Mouse (Mus musculus): ENCODE data around the gene Cyp4f16. TPM values are rescaled to one million over a fixed set of nuclear protein-coding genes. Genes with fewer than 3 reads are reported as not detected.
"Not testable (repeated sequence)": the region's sequence is repeated elsewhere in the genome, so short reads cannot be mapped to it uniquely, and the experiment has no call there.

Gene Cyp4f16
- polyA plus RNA-seq, 1 experiment from 2014 or later, result 23.4 TPM

- 86% methylated on average over 9 of the region's 9 CpGs for WGBS
- H3K4me3 ChIP-seq; H3K9me3 ChIP-seq; H3K27ac ChIP-seq; ATAC-seq (ENCODE audit: low FRiP score); H3K9ac ChIP-seq; H3K27me3 ChIP-seq; H3K36me3 ChIP-seq; H3K4me2 ChIP-seq: not testable (repeated sequence)
- H3K4me1 ChIP-seq (replicated peaks), result peaks cover 13% of the 10 kb centered on the region
These were observed 18.0 kb downstream of the Cyp4f16 start for GRCm38 (mm10) chr17:32554368-32554767.

- ATAC-seq (ENCODE audit: low FRiP score); H3K4me2 ChIP-seq; H3K4me1 ChIP-seq (replicated peaks); H3K9ac ChIP-seq; H3K4me3 ChIP-seq; H3K36me3 ChIP-seq; H3K27ac ChIP-seq; H3K27me3 ChIP-seq: not testable (repeated sequence)
- 88% methylated on average over 2 of the region's 2 CpGs for WGBS
- H3K9me3 ChIP-seq, result 0 out of 2 replicates have a peak, but pooled peaks cover 18% of the 10 kb centered on the region
These were observed 26.9 kb downstream of the Cyp4f16 start for GRCm38 (mm10) chr17:32563301-32563700.

DNA sequence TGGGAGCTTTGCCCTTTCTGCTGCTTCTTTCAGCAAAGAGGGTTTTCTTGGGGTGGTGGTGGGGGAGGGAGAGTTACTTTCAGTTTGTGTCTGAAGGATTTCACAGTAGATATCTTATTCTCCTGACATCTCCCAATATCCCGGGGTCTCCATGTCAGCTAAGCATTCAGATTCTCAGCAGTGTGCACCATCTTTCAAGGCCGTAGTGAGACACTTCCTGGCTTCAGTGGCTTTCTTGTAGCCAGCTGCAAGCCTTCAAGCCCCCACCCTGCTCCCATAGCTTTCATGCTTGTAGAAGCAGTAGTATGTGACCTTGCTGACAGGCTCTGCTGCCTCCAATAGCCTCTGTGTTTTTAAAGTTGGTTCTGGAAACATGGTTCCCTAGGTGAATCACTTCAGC, 36.9 kb downstream of the Cyp4f16 start:
- not testable (repeated sequence) for ATAC-seq (ENCODE audit: low FRiP score); H3K9ac ChIP-seq; H3K4me1 ChIP-seq (replicated peaks); H3K27me3 ChIP-seq; H3K36me3 ChIP-seq; H3K9me3 ChIP-seq; H3K27ac ChIP-seq; H3K4me3 ChIP-seq; H3K4me2 ChIP-seq
- 81% methylated on average over 2 of the region's 2 CpGs for WGBS

DNA sequence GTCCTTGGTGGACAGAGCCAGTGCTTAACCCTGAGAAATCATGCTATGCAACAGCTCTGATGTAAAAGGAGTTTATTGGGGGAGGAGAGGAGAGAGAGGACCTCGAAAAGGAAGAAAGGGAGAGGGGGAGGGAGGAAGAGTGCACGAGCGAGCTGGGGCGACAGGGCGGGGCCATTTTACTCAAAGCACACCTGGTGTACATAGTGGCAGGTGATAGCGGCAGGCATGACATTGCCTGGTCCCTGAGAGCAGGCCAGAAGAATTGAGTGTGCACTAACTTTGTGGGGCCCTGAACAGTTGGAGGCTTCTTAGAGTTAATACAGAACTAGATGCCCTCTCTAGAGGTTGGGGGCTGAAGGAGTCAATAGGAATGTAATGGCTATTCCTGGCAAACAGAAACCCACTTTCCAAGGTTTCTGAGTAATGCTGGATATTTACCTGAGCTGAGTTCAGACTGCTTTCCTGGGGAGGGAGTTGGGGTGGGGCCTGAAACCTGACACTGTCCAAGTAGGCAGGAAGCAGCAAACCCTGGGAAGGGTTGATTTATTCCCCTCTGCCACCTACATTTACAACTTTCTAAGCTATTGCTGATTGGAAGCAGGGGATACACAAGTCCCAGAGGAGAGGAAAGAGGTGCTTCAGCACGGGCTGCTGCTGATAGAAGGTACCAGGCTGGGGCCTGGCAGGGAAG, 41.3 kb downstream of the Cyp4f16 start:
- Histone ChIP-seq H3K4me3 (no peak overlapping the region), H3K36me3 (no peaks in the 10 kb centered on the region), H3K27ac (no peak overlapping the region), H3K27me3 (no peaks in the 10 kb centered on the region), H3K9ac (no peak overlapping the region), H3K9me3 (no peaks in the 10 kb centered on the region), H3K4me1 (replicated peaks) (no peaks in the 10 kb centered on the region), H3K4me2 (no peak overlapping the region)
- no peak for ATAC-seq (ENCODE audit: low FRiP score)
- 64% methylated on average over 7 of the region's 7 CpGs for WGBS

- Histone ChIP-seq H3K4me1 (replicated peaks) (no peaks in the 10 kb centered on the region), H3K9ac (no peak overlapping the region), H3K4me3 (no peak overlapping the region), H3K9me3 (no peaks in the 10 kb centered on the region; the same call in 1 of the 2 replicates), H3K27me3 (no peaks in the 10 kb centered on the region), H3K4me2 (no peak overlapping the region), H3K27ac (no peak overlapping the region), H3K36me3 (no peaks in the 10 kb centered on the region)
- ATAC-seq (ENCODE audit: low FRiP score), result no peak
- WGBS, result 90% methylated on average over 18 of the region's 18 CpGs
These were observed 60.1 kb downstream of the Cyp4f16 start for GRCm38 (mm10) chr17:32596494-32596893.

Other genes starting within 250 kb of the Cyp4f16 start
- 109 TPM in 2 replicates for gene Akap8, start 215.3 kb upstream of the Cyp4f16 start, polyA plus RNA-seq (2015; fragmentation: Nextera tagmentation; extraction: Ambion mirVana)
- 148 and 156 TPM in 2 replicates for gene Akap8l, start 186.0 kb upstream of the Cyp4f16 start, polyA plus RNA-seq (2015; fragmentation: Nextera tagmentation; extraction: Ambion mirVana)
- gene Wiz, start 147.1 kb upstream of the Cyp4f16 start, polyA plus RNA-seq (2015; fragmentation: Nextera tagmentation; extraction: Ambion mirVana), result 35.3 and 35.9 TPM in 2 replicates
- 0.62 and 0.83 TPM in 2 replicates for gene Rasal3, start 133.0 kb upstream of the Cyp4f16 start, polyA plus RNA-seq (2015; fragmentation: Nextera tagmentation; extraction: Ambion mirVana)
- gene Pglyrp2, start 112.4 kb upstream of the Cyp4f16 start, polyA plus RNA-seq (2015; fragmentation: Nextera tagmentation; extraction: Ambion mirVana), result 0.12 TPM in 1 of 2 replicates, not detected in the other
- gene Cyp4f39, start 83.8 kb upstream of the Cyp4f16 start, polyA plus RNA-seq (2015; fragmentation: Nextera tagmentation; extraction: Ambion mirVana), result 1.3 and 1.4 TPM in 2 replicates
- 12.8 and 13.1 TPM in 2 replicates for gene Cyp4f17, start 30.5 kb upstream of the Cyp4f16 start, polyA plus RNA-seq (2015; fragmentation: Nextera tagmentation; extraction: Ambion mirVana)
- gene Cyp4f37, start 84.8 kb downstream of the Cyp4f16 start, polyA plus RNA-seq (2015; fragmentation: Nextera tagmentation; extraction: Ambion mirVana), result 1.1 TPM in 1 of 2 replicates, not detected in the other
- not detected in 2 replicates for gene Cyp4f40, start 122.3 kb downstream of the Cyp4f16 start, polyA plus RNA-seq (2015; fragmentation: Nextera tagmentation; extraction: Ambion mirVana)
- 1.8 and 2.0 TPM in 2 replicates for gene Cyp4f15, start 149.1 kb downstream of the Cyp4f16 start, polyA plus RNA-seq (2015; fragmentation: Nextera tagmentation; extraction: Ambion mirVana)